Mouse (Mus musculus): ENCODE measurements around the gene Nomo1.

Gene Nomo1

GRCm38 (mm10) chr7:46045882-46046281 is 12.4 kb downstream of the Nomo1 start:
- DNase-seq (ENCODE audit: extremely low read depth, low read depth), result peak; percentile 24

GRCm38 (mm10) chr7:46047873-46048562 is 14.5 kb downstream of the Nomo1 start:
- DNase-seq (ENCODE audit: extremely low read depth, low read depth), result no peak

- no peak for DNase-seq (ENCODE audit: extremely low read depth, low read depth)
Measured at GRCm38 (mm10) chr7:46049981-46050380, 16.5 kb downstream of the Nomo1 start.

GRCm38 (mm10) chr7:46052161-46052821 is 18.8 kb downstream of the Nomo1 start:
- DNase-seq (ENCODE audit: extremely low read depth, low read depth), result no peak

- DNase-seq (ENCODE audit: extremely low read depth, low read depth), result no peak
Measured at GRCm38 (mm10) chr7:46053566-46053965, 20.1 kb downstream of the Nomo1 start.

- DNase-seq (ENCODE audit: extremely low read depth, low read depth), result no peak
Measured at GRCm38 (mm10) chr7:46058882-46059281, 25.4 kb downstream of the Nomo1 start.

GRCm38 (mm10) chr7:46060688-46061087 is 27.2 kb downstream of the Nomo1 start:
- DNase-seq (ENCODE audit: extremely low read depth, low read depth), result no peak

GRCm38 (mm10) chr7:46061614-46062013 is 28.1 kb downstream of the Nomo1 start:
- no peak for DNase-seq (ENCODE audit: extremely low read depth, low read depth)

GRCm38 (mm10) chr7:46063296-46063695 is 29.8 kb downstream of the Nomo1 start:
- no peak for DNase-seq (ENCODE audit: extremely low read depth, low read depth)

GRCm38 (mm10) chr7:46068831-46069230 is 35.3 kb downstream of the Nomo1 start:
- DNase-seq (ENCODE audit: extremely low read depth, low read depth), result no peak

GRCm38 (mm10) chr7:46076844-46077243 is 43.3 kb downstream of the Nomo1 start:
- no peak for DNase-seq (ENCODE audit: extremely low read depth, low read depth)

- DNase-seq (ENCODE audit: extremely low read depth, low read depth), result no peak
Measured at GRCm38 (mm10) chr7:46077675-46078074, 44.2 kb downstream of the Nomo1 start.

- no peak for DNase-seq (ENCODE audit: extremely low read depth, low read depth)
Measured at GRCm38 (mm10) chr7:46084024-46084423, 50.5 kb downstream of the Nomo1 start.

- no peak for DNase-seq (ENCODE audit: extremely low read depth, low read depth)
Measured at GRCm38 (mm10) chr7:46084839-46085513, 51.5 kb downstream of the Nomo1 start.

GRCm38 (mm10) chr7:46086378-46086777 is 52.9 kb downstream of the Nomo1 start:
- DNase-seq (ENCODE audit: extremely low read depth, low read depth), result no peak

GRCm38 (mm10) chr7:46088241-46088640 is 54.7 kb downstream of the Nomo1 start:
- DNase-seq (ENCODE audit: extremely low read depth, low read depth), result no peak

- no peak for DNase-seq (ENCODE audit: extremely low read depth, low read depth)
Measured at GRCm38 (mm10) chr7:46092803-46093202, 59.3 kb downstream of the Nomo1 start.

- peak; percentile 58 for DNase-seq (ENCODE audit: extremely low read depth, low read depth)
Measured at GRCm38 (mm10) chr7:46096136-46096535, 62.6 kb downstream of the Nomo1 start.

GRCm38 (mm10) chr7:46097319-46097783 is 63.9 kb downstream of the Nomo1 start:
- DNase-seq (ENCODE audit: extremely low read depth, low read depth), result no peak

- no peak for DNase-seq (ENCODE audit: extremely low read depth, low read depth)
Measured at GRCm38 (mm10) chr7:46098221-46098918, 64.9 kb downstream of the Nomo1 start.

GRCm38 (mm10) chr7:46098919-46099286 is 65.4 kb downstream of the Nomo1 start:
- DNase-seq (ENCODE audit: extremely low read depth, low read depth), result no peak

GRCm38 (mm10) chr7:46099682-46100081 is 66.2 kb downstream of the Nomo1 start:
- DNase-seq (ENCODE audit: extremely low read depth, low read depth), result no peak
